Mouse (Mus musculus) liver, postnatal 0 days (tissue): Measurements from ENCODE around the gene Cacybp.

Experiments
- CTCF ChIP-seq: sonication (generic); IDR thresholded peaks from 2 replicates; pipeline ENCODE4 v1.5.1; 2016; ENCODE audit warnings: antibody characterized with exemption, low read depth
- EP300 ChIP-seq: IDR thresholded peaks from 2 replicates; pipeline ENCODE4 v1.6.1; 2016; ENCODE audit warnings: antibody characterized with exemption, low read depth, mild to moderate bottlenecking

DNA sequence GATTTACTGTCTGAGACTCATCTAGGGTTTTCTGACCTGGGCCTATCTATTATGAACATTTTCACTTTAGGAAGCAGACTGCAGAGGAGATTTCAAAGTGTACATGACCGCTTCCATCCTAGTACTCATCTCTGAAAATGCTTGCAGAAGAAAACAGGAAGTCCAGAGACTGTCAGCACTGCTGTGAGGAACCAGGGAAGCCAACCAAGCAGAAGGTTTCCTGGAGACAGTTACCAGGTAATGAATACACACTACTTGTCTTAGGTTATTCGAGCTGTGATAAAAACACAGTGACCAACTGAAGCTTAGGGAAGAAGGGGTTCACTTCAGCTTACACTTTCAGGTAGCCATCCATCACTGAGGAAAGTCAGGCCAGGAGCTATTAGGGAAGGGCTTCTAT is 33.3 kb upstream of the Cacybp start:
- TF ChIP-seq CTCF (no peak), EP300 (no peak)
